Comparison of ENCODE assay signal across 8 mouse cellular contexts in genomic region chr15:82353078-82353744, GRCm38 (mm10). TPM values are rescaled to one million over a fixed set of nuclear protein-coding genes. Genes with fewer than 3 reads are reported as not detected.
DNase-seq lines count a peak whose midpoint lies in the region; ATAC-seq and TF ChIP-seq lines count a peak whose summit lies in the region.

No protein-coding gene starts in this region.

- H3K27me3 ChIP-seq in hindbrain, embryonic 10.5 days (ENCODE audit: insufficient read depth, poor library complexity, severe bottlenecking) = no peaks in the 10 kb centered on the region
- no peaks in the 10 kb centered on the region for H3K27me3 ChIP-seq in midbrain, embryonic 10.5 days (ENCODE audit: low read depth, poor library complexity, severe bottlenecking)

- WGBS in hindbrain, embryonic 10.5 days = 37% methylated on average over 14 of the region's 14 CpGs
- WGBS in midbrain, embryonic 10.5 days = 37% methylated on average over 14 of the region's 14 CpGs

- H3K27ac ChIP-seq in layer of hippocampus, adult 2 months = peak overlapping the region; percentile 99
- peak overlapping the region; percentile 8; the same call in 1 of the 2 replicates for H3K27ac ChIP-seq in bone marrow macrophage, adult 2 months (ENCODE audit: insufficient read depth, low read depth, low read length)
- peak overlapping the region; percentile 96 for H3K27ac ChIP-seq in hindbrain, embryonic 10.5 days
- H3K27ac ChIP-seq in midbrain, embryonic 10.5 days (replicated peaks) = peak overlapping the region; percentile 97

- H3K36me3 ChIP-seq in hindbrain, embryonic 10.5 days = peaks cover 35% of the 10 kb centered on the region
- H3K36me3 ChIP-seq in midbrain, embryonic 10.5 days = peaks cover 30% of the 10 kb centered on the region

- peak overlapping the region; percentile 88 for H3K4me3 ChIP-seq in layer of hippocampus, adult 2 months
- peak overlapping the region; percentile 71 for H3K4me3 ChIP-seq in bone marrow macrophage, adult 2 months (ENCODE audit: insufficient read depth, low read length)
- H3K4me3 ChIP-seq in hindbrain, embryonic 10.5 days = peak overlapping the region; percentile 88
- H3K4me3 ChIP-seq in midbrain, embryonic 10.5 days = peak overlapping the region; percentile 98

- peaks cover 19% of the 10 kb centered on the region for H3K4me1 ChIP-seq in bone marrow macrophage, adult 2 months (ENCODE audit: control insufficient read depth, insufficient read depth, low read length)
- peaks cover 28% of the 10 kb centered on the region for H3K4me1 ChIP-seq in hindbrain, embryonic 10.5 days (replicated peaks)
- peaks cover 26% of the 10 kb centered on the region for H3K4me1 ChIP-seq in midbrain, embryonic 10.5 days

- no peak for DNase-seq in layer of hippocampus, adult 2 months (ENCODE audit: low spot score in 2 of 2)
- no peak for DNase-seq in layer of hippocampus, adult 9-10 months (ENCODE audit: low spot score)
- DNase-seq in hindbrain, embryonic 10.5 days (ENCODE audit: low spot score) = no peak
- peak; percentile 27 for DNase-seq in midbrain, embryonic 10.5 days (ENCODE audit: low spot score)
- no peak for DNase-seq in cerebellum, adult 8-10 months
- no peak for DNase-seq in urinary bladder, adult 2 months (ENCODE audit: low spot score)

- no peak for TF ChIP-seq POLR2A in bone marrow macrophage, adult 2 months (IDR thresholded peaks at IDR 0.05; ENCODE audit: borderline replicate concordance, low read depth, low read length)

- H3K9me3 ChIP-seq in hindbrain, embryonic 10.5 days = no peaks in the 10 kb centered on the region
- H3K9me3 ChIP-seq in midbrain, embryonic 10.5 days (replicated peaks) = no peaks in the 10 kb centered on the region

- no peak for ATAC-seq in frontal cortex, adult (ENCODE audit: low TSS enrichment)

- no peak for TF ChIP-seq CTCF in layer of hippocampus, adult 2 months (conservative IDR thresholded peaks at IDR 0.05)
- no peak for TF ChIP-seq CTCF in bone marrow macrophage, adult 2 months (IDR thresholded peaks at IDR 0.05; ENCODE audit: low read depth, low read length)

RNA-seq across cellular contexts. Expression of gene Ndufa6, which starts 0.9 kb away (rescaled TPM):
- total RNA-seq in layer of hippocampus, adult 2 months (2021) = 100 to 1,000 TPM; 209 to 211 TPM
- 315 and 361 TPM in 2 replicates for polyA plus RNA-seq in bone marrow macrophage, adult 2 months (2012; ENCODE audit: insufficient read depth, insufficient read length, missing spikeins)
- 267 and 273 TPM in 2 replicates for polyA plus RNA-seq in hindbrain, embryonic 10.5 days (2016; fragmentation: Nextera tagmentation; extraction: Ambion mirVana)
- 258 and 270 TPM in 2 replicates for polyA plus RNA-seq in midbrain, embryonic 10.5 days (2016; fragmentation: Nextera tagmentation; extraction: Ambion mirVana)
- 429 and 475 TPM in 2 replicates for polyA plus RNA-seq in urinary bladder, adult 2 months (2012; rRNA removed)

RNA-seq across cellular contexts. Expression of gene Smdt1, which starts 14.5 kb away (rescaled TPM):
- total RNA-seq in layer of hippocampus, adult 2 months (2021) = 100 to 1,000 TPM; 138 to 144 TPM
- 206 and 221 TPM in 2 replicates for polyA plus RNA-seq in bone marrow macrophage, adult 2 months (2012; ENCODE audit: insufficient read depth, insufficient read length, missing spikeins)
- polyA plus RNA-seq in hindbrain, embryonic 10.5 days (2016; fragmentation: Nextera tagmentation; extraction: Ambion mirVana) = 269 and 314 TPM in 2 replicates
- polyA plus RNA-seq in midbrain, embryonic 10.5 days (2016; fragmentation: Nextera tagmentation; extraction: Ambion mirVana) = 253 and 265 TPM in 2 replicates
- polyA plus RNA-seq in urinary bladder, adult 2 months (2012; rRNA removed) = 180 and 204 TPM in 2 replicates

RNA-seq across cellular contexts. Expression of gene Pheta2, which starts 14.5 kb away (rescaled TPM):
- under 1 TPM; 0.41 to 0.64 TPM for total RNA-seq in layer of hippocampus, adult 2 months (2021)
- polyA plus RNA-seq in bone marrow macrophage, adult 2 months (2012; ENCODE audit: insufficient read depth, insufficient read length, missing spikeins) = 2.5 and 5.3 TPM in 2 replicates
- polyA plus RNA-seq in hindbrain, embryonic 10.5 days (2016; fragmentation: Nextera tagmentation; extraction: Ambion mirVana) = 4.8 TPM in 2 replicates
- polyA plus RNA-seq in midbrain, embryonic 10.5 days (2016; fragmentation: Nextera tagmentation; extraction: Ambion mirVana) = 4.2 and 5.4 TPM in 2 replicates
- polyA plus RNA-seq in urinary bladder, adult 2 months (2012; rRNA removed) = 3.9 and 4.8 TPM in 2 replicates

RNA-seq across cellular contexts. Expression of gene Naga, which starts 14.5 kb away (rescaled TPM):
- total RNA-seq in layer of hippocampus, adult 2 months (2021) = 10 to 100 TPM; 37.6 to 40.9 TPM
- polyA plus RNA-seq in bone marrow macrophage, adult 2 months (2012; ENCODE audit: insufficient read depth, insufficient read length, missing spikeins) = 168 and 171 TPM in 2 replicates
- 20.9 and 24.9 TPM in 2 replicates for polyA plus RNA-seq in hindbrain, embryonic 10.5 days (2016; fragmentation: Nextera tagmentation; extraction: Ambion mirVana)
- polyA plus RNA-seq in midbrain, embryonic 10.5 days (2016; fragmentation: Nextera tagmentation; extraction: Ambion mirVana) = 22.4 and 27.2 TPM in 2 replicates
- polyA plus RNA-seq in urinary bladder, adult 2 months (2012; rRNA removed) = 84.6 and 87.2 TPM in 2 replicates

RNA-seq across cellular contexts. Expression of gene Cyp2d22, which starts 26.8 kb away (rescaled TPM):
- total RNA-seq in layer of hippocampus, adult 2 months (2021) = 10 to 100 TPM; 43.0 to 53.8 TPM
- 0.39 and 0.78 TPM in 2 replicates for polyA plus RNA-seq in bone marrow macrophage, adult 2 months (2012; ENCODE audit: insufficient read depth, insufficient read length, missing spikeins)
- polyA plus RNA-seq in hindbrain, embryonic 10.5 days (2016; fragmentation: Nextera tagmentation; extraction: Ambion mirVana) = 2.5 and 3.0 TPM in 2 replicates
- 2.8 and 4.5 TPM in 2 replicates for polyA plus RNA-seq in midbrain, embryonic 10.5 days (2016; fragmentation: Nextera tagmentation; extraction: Ambion mirVana)
- 52.5 and 56.2 TPM in 2 replicates for polyA plus RNA-seq in urinary bladder, adult 2 months (2012; rRNA removed)

Comparison
In these comparisons a context has a peak if more than half of its experiments do, and no peak if none do; other contexts are left out.
1. H3K27ac ChIP-seq: peak in every context shown above with its lines; median percentile 99 in layer of hippocampus, adult 2 months; 97 in midbrain, embryonic 10.5 days; 96 in hindbrain, embryonic 10.5 days; 8 in bone marrow macrophage, adult 2 months.